Mouse (Mus musculus) adrenal gland, postnatal 4 days (tissue): ENCODE data around the gene Ptx3. TPM values are rescaled to one million over a fixed set of nuclear protein-coding genes. Genes with fewer than 3 reads are reported as not detected.
"Not testable (repeated sequence)": the region's sequence is repeated elsewhere in the genome, so short reads cannot be mapped to it uniquely, and the experiment has no call there.

Source experiments
- DNase-seq, 2 experiments: peaks; one replicate each; pipeline ENCODE4 v3.0.0; 2021 to 2022; ENCODE audit warnings: low spot score in 2 of 2, mixed read lengths in 2 of 2
- long read RNA-seq, 2 experiments: library from polyadenylated mRNA; stranded (forward); transcript quantifications; one replicate each; pipeline ENCODE4 v2.0.0; 2021
- total RNA-seq, 2 experiments: library from RNA; stranded (reverse); gene quantifications; 2 replicates each; pipeline ENCODE4 v1.2.3; 2021

The Ptx3 gene
- 1 to 10 TPM; 1.3 to 1.6 TPM for total RNA-seq
- long read RNA-seq, experiment 1, partial matches to known transcripts, result 1 of 1 reads
- long read RNA-seq, experiment 1, other reads (novel, unspliced or antisense), result 0 of 1 reads
- long read RNA-seq, experiment 2, partial matches to known transcripts, result 1 of 1 reads
- long read RNA-seq, experiment 2, other reads (novel, unspliced or antisense), result 0 of 1 reads

- no peak for DNase-seq
Observed at GRCm38 (mm10) chr3:66219655-66220191, at the start of gene Ptx3. TSS of gene Ptx3 (plus strand) at chr3:66219910.

DNA sequence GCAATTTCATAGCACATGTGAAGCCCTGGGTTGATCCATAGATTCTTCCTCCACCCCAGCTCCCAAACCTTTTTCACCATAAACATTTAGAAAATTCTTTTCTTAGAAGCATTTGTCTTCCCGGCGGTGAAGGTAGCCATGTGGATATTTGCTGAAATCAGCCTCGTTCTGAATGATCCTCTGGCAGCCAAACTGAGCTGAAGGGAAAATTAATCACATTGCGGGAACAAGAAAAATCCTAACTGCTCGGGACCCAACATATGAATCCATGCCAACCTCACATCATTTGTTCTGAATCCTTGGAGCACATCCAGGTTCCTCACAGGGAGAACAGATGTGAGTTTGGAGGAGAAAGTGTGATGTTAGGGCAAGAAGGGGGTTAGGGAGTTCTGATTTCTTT, 46.8 kb upstream of the Ptx3 start:
- DNase-seq, result no peak

GRCm38 (mm10) chr3:66179647-66180046, 40.1 kb upstream of the Ptx3 start:
- DNase-seq, result no peak

DNA sequence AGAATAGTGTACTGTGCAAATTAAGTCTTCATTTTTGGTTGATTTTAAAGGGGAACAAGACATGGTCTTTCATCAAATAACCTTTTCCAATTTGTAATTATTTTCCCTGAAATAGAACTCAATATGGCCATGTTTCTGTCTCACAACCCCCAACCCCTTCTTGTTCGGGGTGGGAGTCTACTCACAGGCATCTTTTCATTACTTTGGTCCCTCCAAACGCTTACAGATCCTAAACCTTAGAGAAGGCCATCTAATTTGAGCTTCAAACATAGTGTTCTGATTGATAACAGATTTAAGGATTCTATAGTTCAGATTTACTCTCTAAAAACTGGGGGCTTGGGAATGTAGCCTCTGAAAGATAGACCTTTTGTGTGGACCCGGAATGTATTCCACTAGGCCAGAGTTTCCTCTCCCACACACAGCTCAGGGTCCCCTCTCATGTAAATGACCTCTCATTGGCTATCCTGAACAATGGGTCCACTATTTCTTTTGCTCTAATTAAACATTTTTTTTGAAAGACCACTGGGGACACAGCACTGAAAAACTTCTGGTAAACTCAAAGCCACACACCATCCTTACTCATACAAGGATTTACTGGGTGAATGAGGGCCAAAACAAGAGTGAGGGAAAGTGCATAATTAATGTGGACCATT, 25.7 kb upstream of the Ptx3 start:
- no peak for DNase-seq

GRCm38 (mm10) chr3:66208836-66209573, 10.7 kb upstream of the Ptx3 start:
- DNase-seq, result no peak

DNA sequence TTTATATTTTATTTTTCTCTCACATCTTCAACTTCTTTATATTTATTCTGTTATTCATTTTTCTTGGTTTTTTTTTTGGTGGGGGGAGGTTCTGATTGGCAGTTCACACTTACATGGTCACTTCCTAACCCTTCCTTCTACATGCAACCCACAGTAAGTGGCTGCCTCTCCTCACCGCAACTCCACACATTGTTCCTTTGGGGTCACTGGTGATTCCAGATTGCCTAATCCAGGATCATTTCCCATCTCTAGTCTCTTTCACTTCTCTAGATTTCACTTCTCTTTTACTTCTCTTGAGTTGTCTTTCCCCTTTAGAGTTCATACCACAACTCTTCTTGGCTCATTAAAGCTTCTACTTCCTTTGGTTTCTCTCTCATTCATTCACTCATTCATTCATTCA, 6.2 kb upstream of the Ptx3 start:
- no peak for DNase-seq

GRCm38 (mm10) chr3:66215759-66216158, 4.0 kb upstream of the Ptx3 start:
- no peak for DNase-seq

GRCm38 (mm10) chr3:66220554-66221242, 988 bp downstream of the Ptx3 start:
- peak in 1 of 2 experiments; percentile 11 for DNase-seq

- DNase-seq, result no peak
Observed at GRCm38 (mm10) chr3:66221243-66221611, 1.5 kb downstream of the Ptx3 start.

GRCm38 (mm10) chr3:66224931-66225537, 5.3 kb downstream of the Ptx3 start:
- no peak for DNase-seq

GRCm38 (mm10) chr3:66236234-66236871, 16.6 kb downstream of the Ptx3 start:
- DNase-seq, result not testable (repeated sequence)

DNA sequence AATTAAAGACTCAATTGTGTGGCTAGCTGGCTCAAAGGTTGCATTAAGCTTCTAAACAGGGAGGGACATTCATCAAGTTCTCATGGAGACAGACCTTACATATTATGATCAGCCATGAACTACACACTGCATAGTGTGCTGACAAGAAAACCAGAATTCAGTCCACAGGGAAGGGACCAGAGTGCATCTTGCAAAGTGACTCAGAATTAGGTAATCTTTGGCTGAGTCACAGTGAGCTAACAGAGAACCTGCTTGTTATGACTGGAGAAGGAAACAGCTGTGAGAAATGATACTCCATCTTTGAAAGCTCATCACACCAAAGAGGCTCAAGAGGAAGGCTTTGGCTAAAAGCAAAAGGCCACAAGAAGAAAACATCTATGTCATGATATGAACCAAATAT, 20.8 kb downstream of the Ptx3 start:
- DNase-seq, result no peak

DNA sequence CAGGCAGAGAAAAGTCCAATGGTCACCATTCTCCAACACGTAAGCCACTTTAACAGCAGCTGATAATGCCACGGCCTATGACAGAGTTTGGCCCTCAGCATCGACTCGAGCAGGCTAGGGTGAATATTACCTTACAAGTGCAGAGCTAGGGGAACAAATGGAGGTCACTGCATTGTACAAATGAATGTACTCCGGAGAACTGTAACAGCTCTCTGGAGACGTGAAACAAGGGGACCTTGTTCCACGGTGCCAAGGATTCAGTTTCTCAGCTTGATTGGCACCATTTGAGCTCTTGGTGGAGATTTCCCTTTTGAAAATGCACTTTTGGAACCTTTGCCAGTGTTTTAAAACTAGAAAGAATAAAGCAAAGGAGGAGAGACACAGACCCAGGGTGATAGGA, 32.1 kb downstream of the Ptx3 start:
- DNase-seq, result no peak

DNA sequence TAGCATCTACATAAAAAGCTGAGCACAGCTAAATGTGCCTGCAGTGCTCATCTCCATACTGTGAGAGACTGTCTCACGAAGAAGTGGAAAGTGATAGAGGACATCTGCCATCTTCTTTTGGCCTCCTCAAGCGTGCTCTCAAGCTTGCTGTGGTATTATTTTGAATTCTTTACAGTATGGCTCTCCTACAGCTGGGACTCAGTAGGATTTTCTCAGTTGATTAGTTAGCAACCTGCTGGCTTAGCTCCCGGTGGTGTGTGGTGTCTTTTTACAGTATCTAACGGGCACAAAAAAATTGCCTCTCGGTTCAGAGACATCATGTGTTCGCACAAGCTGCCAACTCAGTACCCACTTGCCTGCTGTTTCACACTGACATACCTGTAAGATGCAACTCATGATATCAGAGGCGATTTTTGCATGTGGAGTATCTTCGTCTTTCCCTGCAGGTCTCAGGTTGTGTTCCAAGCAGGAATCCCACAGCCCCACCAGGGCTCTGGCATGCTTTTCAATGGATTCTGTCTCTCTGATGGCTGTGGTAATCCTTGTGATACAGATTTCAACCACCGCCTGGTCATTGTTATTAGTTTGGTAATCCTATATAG, 34.9 kb downstream of the Ptx3 start:
- DNase-seq, result no peak

GRCm38 (mm10) chr3:66262319-66262718, 42.6 kb downstream of the Ptx3 start:
- DNase-seq, result no peak

- no peak for DNase-seq
Observed at GRCm38 (mm10) chr3:66263270-66263669, 43.6 kb downstream of the Ptx3 start.
